Mouse (Mus musculus) MEL (cell line): ENCODE results near the gene Mmp2.

Experiments
- EP300 ChIP-seq, 2 experiments: IDR thresholded peaks; 2 replicates each; pipeline ENCODE4 v1.6.1; 2011; ENCODE audit warnings: improper control_type of control experiment in 2 of 2, low read length in 2 of 2, low read depth in 1 of 2, mild to moderate bottlenecking in 1 of 2
- MAFK ChIP-seq: IDR thresholded peaks from 2 replicates; pipeline ENCODE4 v1.6.1; 2011; ENCODE audit warnings: low read depth, mild to moderate bottlenecking, low read length, improper control_type of control experiment, borderline replicate concordance

DNA sequence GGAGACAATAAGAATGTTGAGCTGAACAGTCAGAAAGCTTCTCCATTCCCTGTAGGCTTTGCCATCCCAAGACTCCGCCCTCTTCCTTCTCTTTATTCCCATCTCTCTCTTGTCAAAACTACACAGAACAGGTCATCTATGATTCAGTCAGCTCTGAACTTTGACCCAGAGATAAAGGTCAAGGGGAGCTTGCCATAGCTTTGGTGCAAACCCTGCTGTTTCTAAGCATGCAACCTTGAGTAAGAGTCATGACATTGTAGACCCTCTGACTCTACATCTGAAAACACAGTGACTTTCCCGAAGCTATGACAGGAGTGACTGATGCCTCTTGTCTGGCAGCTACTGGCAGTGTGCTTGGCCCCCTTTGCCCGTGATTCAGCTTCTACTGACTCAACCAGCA is 24.5 kb upstream of the Mmp2 start:
- TF ChIP-seq EP300 (IDR thresholded peaks at IDR 0.05; ENCODE audit: low read depth in 1 of 2, low read length in 2 of 2) = no peak
- TF ChIP-seq MAFK = no peak
